Mouse (Mus musculus) G1E (cell line): ENCODE data around the gene Ncf1. TPM values are rescaled to one million over a fixed set of nuclear protein-coding genes. Genes with fewer than 3 reads are reported as not detected.

Source experiments
- ATAC-seq: 2 replicates; pipeline ENCODE4 v1.8.0; 2016; ENCODE audit warnings: mild to moderate bottlenecking; ENCODE audit not compliant: insufficient number of reproducible peaks, poor library complexity, low FRiP score, severe bottlenecking; ENCODE audit errors: extremely low read depth
- DNase-seq: peaks from one replicate; pipeline ENCODE4 v3.0.0; 2012; ENCODE audit warnings: low spot score
- H3K27me3 ChIP-seq: 2 replicates; pipeline ENCODE4 v1.6.1; 2012; ENCODE audit warnings: mild to moderate bottlenecking, low read length, inconsistent platforms; ENCODE audit not compliant: insufficient read depth
- H3K36me3 ChIP-seq: replicated peaks from 2 replicates; pipeline ENCODE3; 2012; ENCODE audit warnings: mild to moderate bottlenecking, inconsistent platforms
- H3K4me1 ChIP-seq: 2 replicates; pipeline ENCODE4 v1.6.1; 2012; ENCODE audit warnings: low read depth, low read length, inconsistent platforms, mixed read lengths; ENCODE audit not compliant: insufficient read depth
- H3K4me3 ChIP-seq: 2 replicates; pipeline ENCODE4 v1.5.1; 2012; ENCODE audit warnings: low read depth, mild to moderate bottlenecking, inconsistent platforms, low read length, moderate library complexity, mixed read lengths
- H3K9me3 ChIP-seq: replicated peaks from 2 replicates; pipeline ENCODE4 v1.6.1; 2012; ENCODE audit warnings: inconsistent platforms
- CTCF ChIP-seq: IDR thresholded peaks from 2 replicates; pipeline ENCODE4 v1.5.1; 2012; ENCODE audit warnings: low read depth, low read length, inconsistent platforms, mixed read lengths
- GATA1 ChIP-seq: IDR thresholded peaks from 2 replicates; pipeline ENCODE4 v1.6.1; 2012; ENCODE audit warnings: borderline replicate concordance, low read length, inconsistent platforms, mixed read lengths
- GATA2 ChIP-seq: IDR thresholded peaks from 2 replicates; pipeline ENCODE4 v1.6.1; 2012; ENCODE audit warnings: low read depth, low read length, inconsistent platforms, borderline replicate concordance
- POLR2AphosphoS5 ChIP-seq: IDR thresholded peaks from 2 replicates; pipeline ENCODE4 v1.6.1; 2012; ENCODE audit warnings: low read depth, low read length, inconsistent platforms; ENCODE audit not compliant: insufficient replicate concordance
- TAL1 ChIP-seq: conservative IDR thresholded peaks from 2 replicates; pipeline ENCODE4 v1.6.1; 2012; ENCODE audit warnings: low read depth, low read length, inconsistent platforms, mixed read lengths
- polyA plus RNA-seq: library from polyadenylated mRNA; stranded (reverse); fragments of >175 nt; gene quantifications from 2 replicates; pipeline ENCODE4 v1.2.3, GENCODE M21; 2012
- total RNA-seq, 2 experiments: library from RNA; stranded (forward) in 1 of 2; stranded (reverse) in 1 of 2; fragments of 200-1000 nt in 1 of 2; fragments of >200 nt in 1 of 2; fragmentation: Nextera tagmentation in 1 of 2; gene quantifications; 2 replicates each; pipeline ENCODE4 v1.2.3; 2014 to 2017

The Ncf1 gene
- total and polyA plus RNA-seq, 3 experiments: 2.0 to 27.8 (median 20.7) TPM

GRCm38 (mm10) chr5:134179871-134180270 lies 49.6 kb downstream of the Ncf1 start:
- Histone ChIP-seq H3K4me3 (no peak overlapping the region), H3K9me3 (no peaks in the 10 kb centered on the region), H3K27me3 (no peaks in the 10 kb centered on the region), H3K4me1 (peaks cover 46% of the 10 kb centered on the region), H3K36me3 (peaks cover 8% of the 10 kb centered on the region)
- DNase-seq (peak; percentile 40), ATAC-seq (no peak)
- TF ChIP-seq TAL1 (no peak), GATA2 (no peak), GATA1 (no peak), CTCF (peak; percentile 56), POLR2AphosphoS5 (no peak)

GRCm38 (mm10) chr5:134178536-134178935 lies 50.9 kb downstream of the Ncf1 start:
- Histone ChIP-seq H3K27me3 (no peaks in the 10 kb centered on the region), H3K36me3 (peaks cover 20% of the 10 kb centered on the region), H3K9me3 (no peaks in the 10 kb centered on the region), H3K4me1 (peaks cover 55% of the 10 kb centered on the region), H3K4me3 (no peak overlapping the region)
- TF ChIP-seq CTCF: no peak
- no peak for TF ChIP-seq GATA1
- no peak for TF ChIP-seq TAL1
- no peak for ATAC-seq
- DNase-seq: no peak

- ATAC-seq: peak; percentile 83
- no peaks in the 10 kb centered on the region for H3K27me3 ChIP-seq
- H3K4me3 ChIP-seq: peak within 1 kb of the TSS; percentile 87
- peaks cover 33% of the 10 kb centered on the region for H3K36me3 ChIP-seq
- TF ChIP-seq GATA1 (no peak), GATA2 (no peak), POLR2AphosphoS5 (no peak), TAL1 (no peak)
- peak; percentile 68 for DNase-seq
- H3K4me1 ChIP-seq: peaks cover 50% of the 10 kb centered on the region
- H3K9me3 ChIP-seq: no peaks in the 10 kb centered on the region
These were observed 53.1 kb downstream of the Ncf1 start, which contains the start of gene Rcc1l for GRCm38 (mm10) chr5:134176169-134176881. Rcc1l (minus strand) TSS chr5:134176774.

- peak; percentile 25 for DNase-seq
- Histone ChIP-seq H3K36me3 (peaks cover 39% of the 10 kb centered on the region), H3K27me3 (no peaks in the 10 kb centered on the region), H3K9me3 (no peaks in the 10 kb centered on the region), H3K4me1 (peaks cover 50% of the 10 kb centered on the region), H3K4me3 (peak overlapping the region; percentile 87)
- TF ChIP-seq TAL1: no peak
- no peak for TF ChIP-seq CTCF
- no peak for TF ChIP-seq POLR2AphosphoS5
- TF ChIP-seq GATA1: no peak
- no peak for TF ChIP-seq GATA2
- 0 out of 2 replicates have a peak, but pooled peaks have one; percentile 16 for ATAC-seq
These were observed 53.7 kb downstream of the Ncf1 start for GRCm38 (mm10) chr5:134175696-134176095.

- no peaks in the 10 kb centered on the region for H3K27me3 ChIP-seq
- peak; percentile 76 for TF ChIP-seq CTCF
- no peak for TF ChIP-seq TAL1
- DNase-seq: peak; percentile 35
- H3K4me1 ChIP-seq: peaks cover 43% of the 10 kb centered on the region
- H3K4me3 ChIP-seq: no peak overlapping the region
- peaks cover 60% of the 10 kb centered on the region for H3K36me3 ChIP-seq
- no peaks in the 10 kb centered on the region for H3K9me3 ChIP-seq
- ATAC-seq: 0 out of 2 replicates have a peak, but pooled peaks have one; percentile 18
These were observed 56.2 kb downstream of the Ncf1 start for GRCm38 (mm10) chr5:134173206-134173605.

- Histone ChIP-seq H3K4me1 (peaks cover 38% of the 10 kb centered on the region), H3K9me3 (no peaks in the 10 kb centered on the region), H3K27me3 (no peaks in the 10 kb centered on the region), H3K36me3 (peaks cover 90% of the 10 kb centered on the region), H3K4me3 (no peak overlapping the region)
- ATAC-seq: no peak
- TF ChIP-seq POLR2AphosphoS5 (no peak), TAL1 (no peak), CTCF (no peak), GATA1 (no peak), GATA2 (no peak)
- no peak for DNase-seq
These were observed 59.3 kb downstream of the Ncf1 start for GRCm38 (mm10) chr5:134170167-134170566.

Other genes starting within 250 kb of the Ncf1 start
- gene Castor2, start 129.9 kb downstream of the Ncf1 start, total RNA-seq (2014; fragmentation: Nextera tagmentation): not detected in 2 replicates
- under 0.01 and 0.22 TPM in 2 replicates for gene Castor2, start 129.9 kb downstream of the Ncf1 start, total RNA-seq (2017)
- gene Castor2, start 129.9 kb downstream of the Ncf1 start, polyA plus RNA-seq: not detected in 2 replicates
- gene Rcc1l, start 52.9 kb downstream of the Ncf1 start, total RNA-seq (2014; fragmentation: Nextera tagmentation): 12.6 and 13.6 TPM in 2 replicates
- 9.2 and 9.8 TPM in 2 replicates for gene Rcc1l, start 52.9 kb downstream of the Ncf1 start, total RNA-seq (2017)
- gene Rcc1l, start 52.9 kb downstream of the Ncf1 start, polyA plus RNA-seq: 16.0 and 17.1 TPM in 2 replicates
- 9.2 and 9.7 TPM in 2 replicates for gene Gtf2ird2, start 45.6 kb downstream of the Ncf1 start, total RNA-seq (2014; fragmentation: Nextera tagmentation)
- gene Gtf2ird2, start 45.6 kb downstream of the Ncf1 start, total RNA-seq (2017): 5.6 and 10.8 TPM in 2 replicates
- 3.3 and 4.5 TPM in 2 replicates for gene Gtf2ird2, start 45.6 kb downstream of the Ncf1 start, polyA plus RNA-seq
- 176 and 183 TPM in 2 replicates for gene Gtf2i, start 85.1 kb upstream of the Ncf1 start, total RNA-seq (2014; fragmentation: Nextera tagmentation)
- gene Gtf2i, start 85.1 kb upstream of the Ncf1 start, total RNA-seq (2017): 53.0 and 55.7 TPM in 2 replicates
- 220 and 291 TPM in 2 replicates for gene Gtf2i, start 85.1 kb upstream of the Ncf1 start, polyA plus RNA-seq
- gene Gtf2ird1, start 227.1 kb upstream of the Ncf1 start, total RNA-seq (2014; fragmentation: Nextera tagmentation): not detected in 2 replicates
- gene Gtf2ird1, start 227.1 kb upstream of the Ncf1 start, total RNA-seq (2017): 1.6 and 2.2 TPM in 2 replicates
- 1.5 TPM in 2 replicates for gene Gtf2ird1, start 227.1 kb upstream of the Ncf1 start, polyA plus RNA-seq